Mouse (Mus musculus): ENCODE results near the gene Rnf38. TPM values are rescaled to one million over a fixed set of nuclear protein-coding genes. Genes with fewer than 3 reads are reported as not detected.
A peak's percentile ranks its signal among the peaks of the same experiment; 100 is the strongest.

The Rnf38 gene
- total RNA-seq, 2 experiments from 2014 or later = 34.8 to 142 TPM

- no peak for ATAC-seq (replicated peaks; ENCODE audit: poor library complexity)
Measured at GRCm38 (mm10) chr4:44225128-44225527, 8.5 kb downstream of the Rnf38 start.

GRCm38 (mm10) chr4:44224141-44224540 is 9.4 kb downstream of the Rnf38 start:
- no peak for ATAC-seq (replicated peaks; ENCODE audit: poor library complexity)

- no peak for ATAC-seq (replicated peaks; ENCODE audit: poor library complexity)
Measured at GRCm38 (mm10) chr4:44223444-44223843, 10.1 kb downstream of the Rnf38 start.

- no peak for ATAC-seq (replicated peaks; ENCODE audit: poor library complexity)
Measured at GRCm38 (mm10) chr4:44216797-44217442, 16.7 kb downstream of the Rnf38 start.

DNA sequence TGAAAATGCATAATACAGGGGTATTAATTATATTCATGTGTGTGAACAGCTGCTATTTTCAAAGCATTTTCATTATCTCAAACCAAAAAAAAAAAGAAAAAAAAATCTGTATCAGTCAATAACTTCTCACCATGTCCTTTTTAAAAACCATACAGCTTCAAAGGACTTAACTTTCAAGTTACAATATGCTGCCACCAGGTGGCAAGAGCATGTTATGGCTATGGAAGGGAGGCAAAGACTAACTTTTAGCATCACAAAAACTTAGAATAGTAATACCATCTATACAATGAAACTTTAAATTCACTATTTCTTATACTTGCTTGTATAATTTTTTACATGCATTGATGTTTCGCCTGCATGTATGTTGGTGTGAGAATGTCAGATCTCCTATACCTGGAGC is 33.6 kb downstream of the Rnf38 start:
- peak; percentile 57; the same call in 1 of the 2 replicates for ATAC-seq (replicated peaks; ENCODE audit: poor library complexity)

DNA sequence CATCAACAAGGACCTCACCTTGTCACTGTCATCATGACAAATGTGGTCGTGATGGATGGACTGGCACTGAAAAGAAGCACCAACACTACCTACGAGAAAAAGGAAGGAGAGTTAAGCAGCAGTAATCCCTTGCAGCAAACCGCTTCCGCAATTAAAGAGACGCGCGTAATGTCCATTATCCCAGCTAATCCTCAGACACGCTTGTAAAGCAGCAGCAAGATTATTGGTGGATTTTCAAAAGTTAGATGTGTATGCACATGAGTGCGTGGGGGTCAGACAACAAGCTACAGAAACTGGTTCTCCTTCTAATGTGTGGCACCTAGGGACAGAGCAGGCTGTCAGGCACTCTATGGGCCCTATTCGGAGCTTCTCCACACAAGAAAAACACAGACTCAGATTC is 46.2 kb downstream of the Rnf38 start:
- ATAC-seq (replicated peaks; ENCODE audit: poor library complexity) = no peak

DNA sequence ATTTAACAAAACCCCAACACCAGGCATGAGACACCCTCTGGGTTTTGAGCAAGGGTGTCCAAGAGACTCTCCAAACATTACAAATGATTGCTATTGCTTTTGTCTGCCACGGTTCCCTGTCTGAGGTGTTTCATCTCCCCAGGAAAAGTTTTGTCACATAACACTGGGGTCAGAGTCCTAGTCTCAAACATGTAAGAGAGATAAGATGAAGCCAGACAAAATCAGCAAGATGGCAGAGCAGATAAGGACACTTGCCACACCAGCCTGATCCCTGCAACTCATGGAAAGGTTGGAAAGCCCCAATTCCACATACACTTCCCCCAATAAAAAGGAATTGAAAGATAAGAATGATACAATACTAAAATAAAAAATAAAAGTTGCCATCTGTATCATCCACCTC is 49.7 kb downstream of the Rnf38 start:
- ATAC-seq (replicated peaks; ENCODE audit: poor library complexity) = no peak

DNA sequence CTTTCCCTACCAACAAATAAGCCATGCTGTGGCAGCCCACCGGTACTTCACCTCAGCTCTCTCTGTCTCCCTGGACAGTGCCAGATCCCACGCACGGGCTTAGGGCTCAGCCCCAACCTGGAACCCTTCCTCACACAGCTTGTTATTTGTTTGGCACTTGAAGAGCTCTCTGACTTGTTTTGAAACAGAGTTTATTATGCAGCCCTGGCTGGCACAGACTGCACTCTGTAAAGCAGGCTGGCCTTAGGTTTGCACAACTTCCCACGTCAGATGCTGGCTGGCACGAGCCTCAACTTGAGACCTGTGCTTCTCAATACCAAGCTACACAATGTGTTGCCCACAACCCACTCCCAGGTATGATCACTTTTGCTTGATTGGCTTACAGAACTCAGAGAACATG is 53.8 kb downstream of the Rnf38 start:
- ATAC-seq (replicated peaks; ENCODE audit: poor library complexity) = no peak

DNA sequence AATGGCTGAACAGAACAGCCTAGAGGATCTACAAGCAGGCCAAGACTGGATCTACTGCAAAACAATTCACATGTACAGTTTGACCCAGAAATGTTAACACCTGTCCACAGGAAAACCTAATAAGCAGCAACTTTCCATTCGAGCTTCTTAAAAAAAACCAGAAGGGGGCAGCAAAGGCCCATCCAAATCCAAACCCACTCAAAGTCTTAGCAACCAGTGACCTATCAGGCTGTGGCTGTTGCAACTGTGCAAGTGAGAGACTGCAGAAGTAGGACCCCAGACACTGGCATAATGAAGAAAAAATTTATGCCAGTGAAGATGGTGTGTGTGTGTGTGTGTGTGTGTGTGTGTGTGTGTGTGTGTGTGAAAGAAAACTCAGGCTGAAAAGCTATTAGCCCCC is 60.4 kb downstream of the Rnf38 start:
- ATAC-seq (replicated peaks; ENCODE audit: poor library complexity) = peak; percentile 80

DNA sequence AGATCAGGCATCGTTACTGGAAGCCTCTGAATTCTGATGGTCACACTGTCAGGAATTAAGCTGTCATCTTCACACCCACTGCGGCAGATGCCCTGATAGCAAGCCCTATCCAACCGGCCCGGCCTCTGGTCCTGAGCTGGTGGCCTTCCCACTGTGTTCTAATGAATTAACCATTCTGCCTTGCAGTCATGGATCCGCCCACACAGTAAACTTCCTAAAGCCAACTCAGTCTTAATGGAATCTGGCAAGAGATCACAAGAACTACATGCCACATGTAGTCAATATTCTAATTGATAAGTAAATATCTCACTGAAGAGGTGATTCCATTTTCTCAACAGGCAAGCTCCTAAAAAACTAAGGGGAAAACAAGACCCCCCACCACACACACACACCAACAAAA is 60.9 kb downstream of the Rnf38 start:
- no peak for ATAC-seq (replicated peaks; ENCODE audit: poor library complexity)

DNA sequence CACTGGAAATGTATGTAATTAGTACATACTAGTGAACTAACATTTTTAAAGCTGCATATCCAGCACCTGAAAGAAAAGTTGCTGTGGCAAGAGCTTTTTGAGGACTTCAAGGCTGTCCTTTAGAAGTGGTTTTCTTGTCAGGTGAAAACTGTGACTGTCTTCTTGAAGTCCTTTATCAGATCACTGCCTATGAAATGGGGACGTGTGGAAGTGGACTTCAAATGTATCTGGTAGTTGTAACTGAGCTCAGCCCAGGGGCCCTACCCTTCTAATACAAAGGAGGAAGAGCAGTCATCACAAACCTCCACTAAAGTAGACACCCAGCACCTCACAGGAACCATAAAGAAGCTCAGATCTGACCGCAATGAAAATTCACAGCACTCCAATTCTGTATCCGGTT is 63.7 kb downstream of the Rnf38 start:
- ATAC-seq (replicated peaks; ENCODE audit: poor library complexity) = no peak

DNA sequence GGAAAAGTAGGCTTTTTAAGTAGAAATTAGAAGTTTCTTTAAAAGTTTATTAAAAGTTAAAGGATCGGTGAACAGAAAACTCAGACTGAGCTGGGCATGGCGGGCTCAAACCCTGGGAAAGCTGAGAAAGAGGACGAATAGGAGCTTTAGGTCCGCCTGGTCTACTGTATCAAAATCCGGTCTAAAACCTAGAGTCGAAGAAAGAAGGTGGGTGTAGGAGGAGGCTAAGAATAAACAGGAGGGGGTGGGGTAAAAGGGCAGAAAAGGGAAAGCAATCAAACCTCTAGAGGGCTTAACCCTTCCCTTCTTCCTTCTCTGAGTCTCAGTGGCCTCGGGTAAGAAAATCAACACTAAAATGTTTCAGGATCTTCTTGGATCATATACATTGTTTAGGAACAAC is 64.8 kb downstream of the Rnf38 start:
- ATAC-seq (replicated peaks; ENCODE audit: poor library complexity) = no peak

- peak; percentile 80 for ATAC-seq (replicated peaks; ENCODE audit: poor library complexity)
Measured at GRCm38 (mm10) chr4:44168231-44168647, 65.3 kb downstream of the Rnf38 start.

GRCm38 (mm10) chr4:44167397-44168121 is 66.0 kb downstream of the Rnf38 start:
- peak; percentile 56 for ATAC-seq (replicated peaks; ENCODE audit: poor library complexity)

- no peak for ATAC-seq (replicated peaks; ENCODE audit: poor library complexity)
Measured at GRCm38 (mm10) chr4:44166702-44167396, 66.7 kb downstream of the Rnf38 start.

GRCm38 (mm10) chr4:44164621-44165020 is 69.0 kb downstream of the Rnf38 start:
- no peak for ATAC-seq (replicated peaks; ENCODE audit: poor library complexity)

- no peak for ATAC-seq (replicated peaks; ENCODE audit: poor library complexity)
Measured at GRCm38 (mm10) chr4:44163034-44163433, 70.6 kb downstream of the Rnf38 start.

- ATAC-seq (replicated peaks; ENCODE audit: poor library complexity) = peak; percentile 86
Measured at GRCm38 (mm10) chr4:44160990-44161689, 72.4 kb downstream of the Rnf38 start.

- no peak for ATAC-seq (replicated peaks; ENCODE audit: poor library complexity)
Measured at GRCm38 (mm10) chr4:44159839-44160238, 73.8 kb downstream of the Rnf38 start.

DNA sequence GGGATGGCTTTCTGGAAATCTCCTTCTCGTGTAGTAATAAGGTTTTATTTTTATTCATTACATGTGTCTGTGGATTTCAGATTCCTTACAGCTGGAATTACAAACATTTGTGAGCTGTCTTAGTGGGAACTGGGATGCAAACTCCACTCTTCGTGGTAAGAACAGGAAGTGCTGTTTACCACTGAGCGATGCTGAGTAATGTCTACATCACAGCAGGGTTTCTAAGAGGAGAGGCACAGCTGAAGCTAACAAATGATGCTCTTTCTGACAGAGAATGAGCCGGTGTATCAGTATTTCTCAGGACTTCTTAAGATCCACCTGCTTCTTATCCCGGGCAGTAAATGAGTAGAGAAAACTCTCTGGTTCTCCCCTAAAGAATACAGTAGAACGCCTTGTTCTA is 77.1 kb downstream of the Rnf38 start:
- peak; percentile 50; the same call in 1 of the 2 replicates for ATAC-seq (replicated peaks; ENCODE audit: poor library complexity)

- peak; percentile 52; the same call in 1 of the 2 replicates for ATAC-seq (replicated peaks; ENCODE audit: poor library complexity)
Measured at GRCm38 (mm10) chr4:44154884-44155283, 78.7 kb downstream of the Rnf38 start.

All from megakaryocyte progenitor cell, adult 5-6 weeks (primary cell).